Mouse (Mus musculus): ENCODE measurements around the gene Krt20.

GRCm38 (mm10) chr11:99472405-99472804 is 34.5 kb upstream of the Krt20 start:
- TF ChIP-seq POLR2A (IDR thresholded peaks at IDR 0.05; ENCODE audit: insufficient read length, low read depth) (no peak), CEBPB (IDR thresholded peaks at IDR 0.05; ENCODE audit: insufficient read depth, poor library complexity, severe bottlenecking) (no peak), MYOG (IDR thresholded peaks at IDR 0.05; ENCODE audit: control insufficient read depth in 1 of 3, insufficient read depth in 1 of 3, insufficient read length in 2 of 3, low read depth in 2 of 3) (no peak), MYOD1 (IDR thresholded peaks at IDR 0.05; ENCODE audit: control insufficient read depth in 1 of 3, insufficient read length in 2 of 3, low read depth in 2 of 3) (no peak), E2F4 (IDR thresholded peaks at IDR 0.05; ENCODE audit: insufficient read depth) (no peak), USF1 (IDR thresholded peaks at IDR 0.05; ENCODE audit: low read depth) (no peak), MAX (IDR thresholded peaks at IDR 0.05; ENCODE audit: low read depth) (no peak), TCF12 (IDR thresholded peaks at IDR 0.05; ENCODE audit: insufficient read depth, poor library complexity, severe bottlenecking) (no peak), REST (IDR thresholded peaks at IDR 0.05; ENCODE audit: insufficient read depth, insufficient read length) (no peak), POLR2AphosphoS2 (IDR thresholded peaks at IDR 0.05; ENCODE audit: insufficient read length, low read depth) (no peak)

Data from myocyte (in vitro differentiated cells).